Mouse (Mus musculus) MEL (cell line): ENCODE results near the gene Krtap4-7.

Experiments
- CTCF ChIP-seq, 3 experiments: IDR thresholded peaks in 2 of 3; conservative IDR thresholded peaks in 1 of 3; 2 replicates each; pipeline ENCODE4 v1.5.1; 2011 to 2012; ENCODE audit warnings: low read length in 3 of 3, low read depth in 2 of 3, mild to moderate bottlenecking in 2 of 3, improper control_type of control experiment in 1 of 3, inconsistent platforms in 1 of 3, mixed read lengths in 1 of 3, moderate library complexity in 1 of 3; ENCODE audit not compliant: control insufficient read depth in 1 of 3, insufficient read depth in 1 of 3, poor library complexity in 1 of 3, severe bottlenecking in 1 of 3
- E2F4 ChIP-seq: IDR thresholded peaks from 2 replicates; pipeline ENCODE4 v1.6.1; 2011; ENCODE audit warnings: low read depth, low read length, improper control_type of control experiment, borderline replicate concordance
- ELF1 ChIP-seq: IDR thresholded peaks from 2 replicates; pipeline ENCODE4 v1.6.1; 2014; ENCODE audit warnings: low read depth, mild to moderate bottlenecking, inconsistent platforms, low read length, improper control_type of control experiment, moderate library complexity
- HCFC1 ChIP-seq: IDR thresholded peaks from 2 replicates; pipeline ENCODE4 v1.6.1; 2012; ENCODE audit warnings: low read depth, mild to moderate bottlenecking, inconsistent platforms, low read length, improper control_type of control experiment, moderate library complexity
- MAZ ChIP-seq: IDR thresholded peaks from 2 replicates; pipeline ENCODE4 v1.6.1; 2012; ENCODE audit warnings: low read depth, mild to moderate bottlenecking, inconsistent platforms, low read length, improper control_type of control experiment
- MXI1 ChIP-seq: IDR thresholded peaks from 2 replicates; pipeline ENCODE4 v1.6.1; 2011; ENCODE audit warnings: mild to moderate bottlenecking, low read depth, low read length, improper control_type of control experiment
- MYB ChIP-seq: IDR thresholded peaks from 2 replicates; pipeline ENCODE4 v1.6.1; 2011; ENCODE audit warnings: mild to moderate bottlenecking, low read depth, low read length, improper control_type of control experiment
- POLR2A ChIP-seq, 2 experiments: IDR thresholded peaks; 2 replicates each; pipeline ENCODE4 v1.6.1; 2011 to 2012; ENCODE audit warnings: low read length in 2 of 2, mild to moderate bottlenecking in 2 of 2, control low read depth in 1 of 2, improper control_type of control experiment in 1 of 2, low read depth in 1 of 2, moderate library complexity in 1 of 2; ENCODE audit not compliant: control insufficient read depth in 1 of 2, insufficient read depth in 1 of 2, poor library complexity in 1 of 2
- POLR2AphosphoS5 ChIP-seq: IDR thresholded peaks from 2 replicates; pipeline ENCODE4 v1.6.1; 2012; ENCODE audit warnings: low read depth, borderline replicate concordance, mild to moderate bottlenecking, inconsistent platforms, low read length, moderate library complexity, mixed read lengths
- SMC3 ChIP-seq: IDR thresholded peaks from 2 replicates; pipeline ENCODE4 v1.6.1; 2011; ENCODE audit warnings: low read depth, low read length, improper control_type of control experiment
- UBTF ChIP-seq: IDR thresholded peaks from 2 replicates; pipeline ENCODE4 v1.6.1; 2012; ENCODE audit warnings: low read depth, mild to moderate bottlenecking, inconsistent platforms, low read length, improper control_type of control experiment, moderate library complexity, borderline replicate concordance; ENCODE audit not compliant: insufficient read depth
- ZKSCAN1 ChIP-seq: IDR thresholded peaks from 2 replicates; pipeline ENCODE4 v1.6.1; 2012; ENCODE audit warnings: low read depth, mild to moderate bottlenecking, inconsistent platforms, low read length, improper control_type of control experiment, moderate library complexity

DNA sequence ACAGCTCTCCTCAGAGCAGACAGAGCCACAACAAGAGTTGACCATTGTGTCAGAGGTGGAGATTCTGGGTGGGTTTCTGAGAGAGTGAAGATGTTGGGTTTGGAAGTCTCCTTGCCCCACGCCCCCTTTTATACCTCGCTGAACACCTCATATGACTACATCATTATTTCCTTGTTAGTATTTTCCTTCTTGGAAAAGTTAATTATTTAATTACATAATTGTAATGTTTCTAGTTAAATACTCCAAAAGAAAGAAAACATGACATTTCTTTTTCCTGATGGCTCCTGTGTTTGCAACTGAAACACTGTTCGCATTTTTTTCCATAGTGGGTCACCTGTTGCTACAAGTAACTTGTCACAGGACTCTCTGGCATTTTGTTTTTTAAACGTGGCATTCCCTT lies 15.8 kb downstream of the Krtap4-7 start, which contains the start of gene Krtap4-1:
- TF ChIP-seq CTCF (IDR thresholded peaks at IDR 0.05 in 2 of 3, conservative IDR thresholded peaks at IDR 0.05 in 1 of 3; ENCODE audit: control insufficient read depth in 1 of 3, insufficient read depth in 1 of 3, low read depth in 2 of 3, low read length in 3 of 3, poor library complexity in 1 of 3, severe bottlenecking in 1 of 3) (no peak), SMC3 (no peak), POLR2AphosphoS5 (no peak), ZKSCAN1 (no peak), ELF1 (no peak), MXI1 (no peak), POLR2A (IDR thresholded peaks at IDR 0.05; ENCODE audit: control insufficient read depth in 1 of 2, insufficient read depth in 1 of 2, low read depth in 1 of 2, low read length in 2 of 2, poor library complexity in 1 of 2) (no peak), HCFC1 (no peak), MYB (no peak), MAZ (no peak), UBTF (no peak), E2F4 (no peak)
